Mouse (Mus musculus) adrenal gland, adult 18-20 months (tissue): Measurements from ENCODE around the gene Ccdc92b. TPM values are rescaled to one million over a fixed set of nuclear protein-coding genes. Genes with fewer than 3 reads are reported as not detected.
A peak's percentile ranks its signal among the peaks of the same experiment; 100 is the strongest.

Experiments used
- DNase-seq, 2 experiments: peaks; one replicate each; pipeline ENCODE4 v3.0.0; 2021 to 2022; ENCODE audit warnings: low spot score in 2 of 2
- total RNA-seq, 2 experiments: library from RNA; stranded (reverse); gene quantifications; 1 replicate in 1 of 2; 2 replicates in 1 of 2; pipeline ENCODE4 v1.2.3; 2021

The Ccdc92b gene
- total RNA-seq, 2 experiments from 2014 or later: 3.0 to 3.7 TPM

GRCm38 (mm10) chr11:74610545-74611176 is 8.7 kb upstream of the Ccdc92b start, which contains the start of gene Rap1gap2:
Gene Rap1gap2 (minus strand): TSS chr11:74610915.
- DNase-seq: peak; percentile 29 to 30

- no peak for DNase-seq
Measured at GRCm38 (mm10) chr11:74611437-74611836, 8.0 kb upstream of the Ccdc92b start.

- no peak for DNase-seq
Measured at GRCm38 (mm10) chr11:74613428-74613827, 6.0 kb upstream of the Ccdc92b start.

GRCm38 (mm10) chr11:74615571-74615970 is 3.8 kb upstream of the Ccdc92b start:
- DNase-seq: no peak

- DNase-seq: no peak
Measured at GRCm38 (mm10) chr11:74619956-74620300, 523 bp downstream of the Ccdc92b start.

- DNase-seq: no peak
Measured at GRCm38 (mm10) chr11:74621974-74622669, 2.7 kb downstream of the Ccdc92b start.

- DNase-seq: peak in 1 of 2 experiments; percentile 33
Measured at GRCm38 (mm10) chr11:74623693-74624092, 4.3 kb downstream of the Ccdc92b start.

GRCm38 (mm10) chr11:74625333-74625732 is 5.9 kb downstream of the Ccdc92b start:
- DNase-seq: no peak

GRCm38 (mm10) chr11:74627481-74627880 is 8.1 kb downstream of the Ccdc92b start:
- DNase-seq: no peak

GRCm38 (mm10) chr11:74631880-74632789 is 12.7 kb downstream of the Ccdc92b start:
- no peak for DNase-seq

- DNase-seq: peak in 1 of 2 experiments; percentile 59
Measured at GRCm38 (mm10) chr11:74634490-74635275, 15.3 kb downstream of the Ccdc92b start.

- DNase-seq: no peak
Measured at GRCm38 (mm10) chr11:74637486-74637885, 18.1 kb downstream of the Ccdc92b start.

- DNase-seq: peak; percentile 75 to 81
Measured at GRCm38 (mm10) chr11:74637971-74638790, 18.8 kb downstream of the Ccdc92b start.

GRCm38 (mm10) chr11:74638791-74639411 is 19.5 kb downstream of the Ccdc92b start:
- DNase-seq: no peak

- no peak for DNase-seq
Measured at GRCm38 (mm10) chr11:74639628-74640027, 20.2 kb downstream of the Ccdc92b start.

- DNase-seq: no peak
Measured at GRCm38 (mm10) chr11:74647966-74648365, 28.6 kb downstream of the Ccdc92b start.

- DNase-seq: no peak
Measured at GRCm38 (mm10) chr11:74648676-74649075, 29.3 kb downstream of the Ccdc92b start.

GRCm38 (mm10) chr11:74649095-74649646 is 29.8 kb downstream of the Ccdc92b start, which contains the start of gene Cluh:
Gene Cluh (plus strand): TSS chr11:74649495.
- DNase-seq: peak; percentile 100
